Mouse (Mus musculus) thymus, postnatal 36 days (tissue): Measurements from ENCODE around the gene Sox6.

Experiments used
- DNase-seq, 2 experiments: peaks; one replicate each; pipeline ENCODE4 v3.0.0; 2022; ENCODE audit warnings: mixed read lengths in 2 of 2

Sox6 gene

GRCm38 (mm10) chr7:115984076-115984475 lies 54.5 kb downstream of the Sox6 start:
- no peak for DNase-seq

- no peak for DNase-seq
These were observed 58.6 kb downstream of the Sox6 start for GRCm38 (mm10) chr7:115979813-115980512.

- DNase-seq = no peak
These were observed 64.1 kb downstream of the Sox6 start for GRCm38 (mm10) chr7:115974518-115974917.

- no peak for DNase-seq
These were observed 71.4 kb downstream of the Sox6 start for GRCm38 (mm10) chr7:115967186-115967585.

GRCm38 (mm10) chr7:115966181-115966580 lies 72.4 kb downstream of the Sox6 start:
- DNase-seq = no peak

- no peak for DNase-seq
These were observed 85.5 kb downstream of the Sox6 start for GRCm38 (mm10) chr7:115953046-115953445.

GRCm38 (mm10) chr7:115952235-115952634 lies 86.4 kb downstream of the Sox6 start:
- no peak for DNase-seq

GRCm38 (mm10) chr7:115951689-115952088 lies 86.9 kb downstream of the Sox6 start:
- DNase-seq = no peak

- no peak for DNase-seq
These were observed 90.7 kb downstream of the Sox6 start for GRCm38 (mm10) chr7:115947916-115948315.

GRCm38 (mm10) chr7:115946559-115946958 lies 92.0 kb downstream of the Sox6 start:
- DNase-seq = no peak

- DNase-seq = no peak
These were observed 93.1 kb downstream of the Sox6 start for GRCm38 (mm10) chr7:115945516-115945915.

- no peak for DNase-seq
These were observed 94.3 kb downstream of the Sox6 start for GRCm38 (mm10) chr7:115944250-115944649.

- DNase-seq = no peak
These were observed 96.8 kb downstream of the Sox6 start for GRCm38 (mm10) chr7:115941766-115942165.

- DNase-seq = no peak
These were observed 99.3 kb downstream of the Sox6 start for GRCm38 (mm10) chr7:115939292-115939691.

- DNase-seq = no peak
These were observed 101.7 kb downstream of the Sox6 start for GRCm38 (mm10) chr7:115936908-115937307.

GRCm38 (mm10) chr7:115915338-115915737 lies 123.3 kb downstream of the Sox6 start:
- DNase-seq = no peak

- DNase-seq = no peak
These were observed 128.3 kb downstream of the Sox6 start for GRCm38 (mm10) chr7:115910313-115910712.

- DNase-seq = no peak
These were observed 133.8 kb downstream of the Sox6 start for GRCm38 (mm10) chr7:115904798-115905207.

- no peak for DNase-seq
These were observed 134.4 kb downstream of the Sox6 start for GRCm38 (mm10) chr7:115903931-115904797.

GRCm38 (mm10) chr7:115903368-115903767 lies 135.2 kb downstream of the Sox6 start:
- DNase-seq = no peak

- DNase-seq = no peak
These were observed 142.8 kb downstream of the Sox6 start for GRCm38 (mm10) chr7:115895831-115896230.

GRCm38 (mm10) chr7:115895028-115895671 lies 143.4 kb downstream of the Sox6 start:
- DNase-seq = no peak

GRCm38 (mm10) chr7:115891482-115891881 lies 147.1 kb downstream of the Sox6 start:
- no peak for DNase-seq

- no peak for DNase-seq
These were observed 148.7 kb downstream of the Sox6 start for GRCm38 (mm10) chr7:115889926-115890325.
